8 mouse cellular contexts compared by ENCODE assay signal in the genomic region with DNA sequence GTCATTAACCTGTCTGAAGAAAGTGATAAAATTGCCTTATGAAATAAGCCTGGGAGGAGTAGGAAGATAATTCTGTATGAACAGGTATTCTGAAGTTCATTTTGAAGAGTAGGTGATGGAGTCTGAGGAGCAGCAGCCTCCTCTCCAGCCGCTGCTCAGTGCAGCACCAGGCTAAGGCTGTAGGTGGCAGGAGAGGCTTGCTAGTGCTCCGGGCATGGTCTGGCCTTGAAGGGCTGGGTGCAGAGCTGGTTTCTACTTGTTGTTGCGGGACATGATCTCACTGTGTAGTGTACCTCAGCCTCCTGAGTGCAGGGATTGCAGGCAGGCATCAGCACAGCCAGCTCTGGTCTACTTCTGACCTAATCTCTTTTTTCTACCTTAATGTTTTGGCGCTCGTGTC. TPM values are rescaled to one million over a fixed set of nuclear protein-coding genes. Genes with fewer than 3 reads are reported as not detected.
DNase-seq lines count a peak whose midpoint lies in the region; ATAC-seq and TF ChIP-seq lines count a peak whose summit lies in the region.

No protein-coding gene starts in this region.

- H3K27me3 ChIP-seq in intestine, embryonic 15.5 days (replicated peaks): no peaks in the 10 kb centered on the region
- no peaks in the 10 kb centered on the region for H3K27me3 ChIP-seq in small intestine, adult 2 months (ENCODE audit: control insufficient read depth, insufficient read depth, low read length)

- no peaks in the 10 kb centered on the region for H3K4me1 ChIP-seq in intestine, embryonic 15.5 days (replicated peaks)
- peaks cover 2% of the 10 kb centered on the region; the same call in 1 of the 2 replicates for H3K4me1 ChIP-seq in small intestine, adult 2 months (ENCODE audit: control insufficient read depth, insufficient read depth, insufficient read length, low read length)

- no peak overlapping the region for H3K27ac ChIP-seq in intestine, embryonic 15.5 days
- no peak overlapping the region for H3K27ac ChIP-seq in small intestine, adult 2 months (ENCODE audit: insufficient read depth, low read depth, low read length)

- H3K36me3 ChIP-seq in intestine, embryonic 15.5 days: peaks cover 21% of the 10 kb centered on the region
- H3K36me3 ChIP-seq in small intestine, adult 2 months (ENCODE audit: control insufficient read depth, insufficient read depth, low read length): peaks cover 32% of the 10 kb centered on the region

- H3K4me2 ChIP-seq in intestine, embryonic 15.5 days (replicated peaks): no peak overlapping the region

- H3K4me3 ChIP-seq in intestine, embryonic 15.5 days (replicated peaks): no peak overlapping the region
- H3K4me3 ChIP-seq in small intestine, adult 2 months (ENCODE audit: low read depth, low read length): no peak overlapping the region

- no peak for TF ChIP-seq POLR2A in small intestine, adult 2 months (IDR thresholded peaks at IDR 0.05; ENCODE audit: low read depth, low read length)

- H3K9ac ChIP-seq in intestine, embryonic 15.5 days: no peak overlapping the region

- 59% methylated on average over 5 of the region's 5 CpGs for WGBS in intestine, embryonic 15.5 days
- WGBS in small intestine, adult 2 months: 61% methylated on average over 5 of the region's 5 CpGs

- DNase-seq in cerebellum, postnatal 14 days: peak; percentile 60 to 66
- no peak for DNase-seq in cerebellum, adult 8-10 months
- peak; percentile 53 for DNase-seq in gastrocnemius, postnatal 14 days
- DNase-seq in left cerebral cortex, adult 9 months (ENCODE audit: low spot score in 2 of 2): peak; percentile 37 to 49

- no peaks in the 10 kb centered on the region for H3K9me3 ChIP-seq in intestine, embryonic 15.5 days

- TF ChIP-seq CTCF in small intestine, adult 2 months (IDR thresholded peaks at IDR 0.05; ENCODE audit: extremely low read depth, insufficient read length, insufficient replicate concordance, low read depth, low read length): peak; percentile 75

- peak; percentile 97 for ATAC-seq in common myeloid progenitor, adult 5-6 weeks (replicated peaks; ENCODE audit: low read depth, poor library complexity, severe bottlenecking)
- peak; percentile 80 for ATAC-seq in intestine, embryonic 15.5 days
- ATAC-seq in megakaryocyte-erythroid progenitor cell, adult 5-6 weeks (replicated peaks; ENCODE audit: low FRiP score, low TSS enrichment, poor library complexity, severe bottlenecking): peak; percentile 94

- intact Hi-C loops in gastrocnemius, postnatal 14 days (cut with DNase I; ENCODE audit: low total_unique reads): loop anchor here (5.0 to 10.0 kb wide), 2 partner anchors 175 to 438 kb away; partner anchors contain the start of gene Odc1

RNA-seq across cellular contexts. Expression of gene Nol10, which starts 18.7 kb away (rescaled TPM):
- 20.1 and 23.1 TPM in 2 replicates for total RNA-seq in common myeloid progenitor, adult 5-6 weeks (2017)
- total RNA-seq in gastrocnemius, postnatal 14 days (2021): 1 to 10 TPM; 6.6 to 9.3 TPM
- polyA plus RNA-seq in intestine, embryonic 15.5 days (2015; fragmentation: Nextera tagmentation; extraction: Ambion mirVana): 16.7 and 18.9 TPM in 2 replicates
- total RNA-seq in megakaryocyte-erythroid progenitor cell, adult 5-6 weeks (2014; fragmentation: Nextera tagmentation): 38.0 and 45.9 TPM in 2 replicates
- total RNA-seq in megakaryocyte-erythroid progenitor cell, adult 5-6 weeks (2017): 22.6 and 27.1 TPM in 2 replicates
- polyA plus RNA-seq in small intestine, adult 2 months (2012; rRNA removed): 0.46 and 1.3 TPM in 2 replicates

RNA-seq across cellular contexts. Expression of gene Atp6v1c2, which starts 37.8 kb away (rescaled TPM):
- total RNA-seq in common myeloid progenitor, adult 5-6 weeks (2017): not detected in 2 replicates
- total RNA-seq in gastrocnemius, postnatal 14 days (2021): not detected
- 0.11 TPM in 1 of 2 replicates, not detected in the other for polyA plus RNA-seq in intestine, embryonic 15.5 days (2015; fragmentation: Nextera tagmentation; extraction: Ambion mirVana)
- not detected in 2 replicates for total RNA-seq in megakaryocyte-erythroid progenitor cell, adult 5-6 weeks (2014; fragmentation: Nextera tagmentation)
- not detected in 2 replicates for total RNA-seq in megakaryocyte-erythroid progenitor cell, adult 5-6 weeks (2017)
- polyA plus RNA-seq in small intestine, adult 2 months (2012; rRNA removed): not detected in 2 replicates
